Mouse (Mus musculus) kidney, embryonic 14.5 days (tissue): ENCODE data around the gene Slc25a34. TPM values are rescaled to one million over a fixed set of nuclear protein-coding genes. Genes with fewer than 3 reads are reported as not detected.

ENCODE experiments used
- ATAC-seq: fragments of 200-750 bp; cut with Nextera tagmentation; 2 replicates; pipeline ENCODE4 v1.8.0; 2017; ENCODE audit warnings: moderate number of reproducible peaks, mild to moderate bottlenecking, moderate TSS enrichment, moderate library complexity; ENCODE audit not compliant: low FRiP score, low TSS enrichment
- H3K27ac ChIP-seq: fragments of 300-500 bp; sonication (generic); 2 replicates; pipeline ENCODE4 v1.5.1; 2014; ENCODE audit warnings: low read depth, mild to moderate bottlenecking, low read length, moderate library complexity, mixed read lengths
- H3K27me3 ChIP-seq: fragments of 300-500 bp; sonication (generic); 2 replicates; pipeline ENCODE4 v1.6.1; 2014; ENCODE audit warnings: mild to moderate bottlenecking, low read length; ENCODE audit not compliant: control insufficient read depth, insufficient read depth
- H3K36me3 ChIP-seq: fragments of 300-500 bp; sonication (generic); 2 replicates; pipeline ENCODE4 v1.6.1; 2014; ENCODE audit warnings: low read length, mixed read lengths; ENCODE audit not compliant: control insufficient read depth, insufficient read depth
- H3K4me1 ChIP-seq: fragments of 300-500 bp; sonication (generic); 2 replicates; pipeline ENCODE4 v1.6.1; 2014; ENCODE audit warnings: low read length, mixed read lengths; ENCODE audit not compliant: control insufficient read depth, insufficient read depth
- H3K4me2 ChIP-seq: fragments of 300-500 bp; sonication (generic); replicated peaks from 2 replicates; pipeline ENCODE4 v1.6.1; 2014; ENCODE audit warnings: low read depth, mild to moderate bottlenecking, low read length
- H3K4me3 ChIP-seq: fragments of 300-500 bp; sonication (generic); 2 replicates; pipeline ENCODE4 v1.5.1; 2014; ENCODE audit warnings: mild to moderate bottlenecking, low read length
- H3K9ac ChIP-seq: fragments of 300-500 bp; sonication (generic); 2 replicates; pipeline ENCODE4 v1.6.1; 2014; ENCODE audit warnings: low read depth, mild to moderate bottlenecking, low read length, moderate library complexity
- H3K9me3 ChIP-seq: fragments of 300-500 bp; sonication (generic); 2 replicates; pipeline ENCODE4 v1.6.1; 2016; ENCODE audit warnings: low read length; ENCODE audit not compliant: control insufficient read depth
- WGBS: fragments of 180-500 bp; shearing (Covaris S2); extraction: QIAGEN DNeasy Blood & Tissue Kit; methylation state at CpG from one replicate; pipeline ENCODE4 v1.1.7; 2014; 5-methylcytosine and 5-hydroxymethylcytosine counted together
- polyA plus RNA-seq: library from polyadenylated mRNA; unstranded; fragments of >200 nt; fragmentation: Nextera tagmentation; extraction: Ambion mirVana; gene quantifications from 2 replicates; pipeline ENCODE4 v1.2.1, GENCODE M21; 2014

The Slc25a34 gene
- 0.07 TPM in 1 of 2 replicates, not detected in the other for polyA plus RNA-seq

DNA sequence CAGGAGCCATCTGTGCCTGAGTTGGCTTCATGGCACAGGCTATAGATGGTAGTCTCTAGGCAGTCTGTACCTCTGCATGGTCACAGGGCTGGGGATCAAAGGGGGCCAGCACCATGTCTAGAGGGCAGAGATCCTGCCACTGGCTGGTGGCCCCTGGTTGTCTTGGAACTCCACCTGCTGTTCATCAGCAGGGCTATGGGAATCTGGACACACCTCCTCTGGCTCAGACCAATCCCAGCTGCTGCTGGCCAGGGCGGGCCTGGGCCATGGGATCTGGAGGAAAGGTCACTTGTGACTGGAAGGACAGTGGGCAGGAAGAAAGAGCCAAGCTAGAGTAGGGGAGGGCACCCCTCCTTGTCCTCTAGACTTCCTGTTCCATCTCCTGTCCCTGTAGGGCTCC, at the start of gene Slc25a34:
Gene Slc25a34 (minus strand): TSS at position 156 of the 400 bp plus-strand sequence.
- peak; percentile 46; the same call in 1 of the 2 replicates for ATAC-seq
- H3K9ac ChIP-seq: no peak within 1 kb of the TSS

DNA sequence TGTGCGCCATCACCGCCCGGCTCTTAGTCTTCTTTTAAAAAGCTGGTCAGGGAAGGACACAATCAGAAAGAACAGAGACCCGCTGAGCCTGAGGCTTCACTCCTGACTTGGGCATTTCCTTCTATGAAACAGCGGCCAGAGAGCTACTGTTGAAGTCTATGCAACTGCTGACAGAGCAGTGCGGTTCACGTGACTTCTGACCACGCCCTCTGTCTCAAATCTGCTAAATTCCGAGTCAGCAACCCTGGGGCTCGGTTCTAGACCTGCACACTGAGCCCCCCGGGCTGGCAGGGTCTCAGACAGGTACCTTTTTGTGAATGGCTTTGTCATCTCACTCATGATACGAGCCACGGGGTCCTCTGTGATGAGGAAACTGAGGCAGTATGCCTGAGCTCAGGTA, 48.7 kb upstream of the Slc25a34 start:
- Histone ChIP-seq H3K9me3 (no peaks in the 10 kb centered on the region), H3K27ac (no peak overlapping the region), H3K4me2 (no peak overlapping the region), H3K27me3 (no peaks in the 10 kb centered on the region), H3K4me3 (no peak overlapping the region), H3K36me3 (no peaks in the 10 kb centered on the region), H3K4me1 (no peaks in the 10 kb centered on the region), H3K9ac (no peak overlapping the region)
- no peak for ATAC-seq
- 74% methylated on average over 13 of the region's 13 CpGs for WGBS

More for the DNA sequence above, at the start of gene Slc25a34:
- no peak within 1 kb of the TSS; the same call in 1 of the 2 replicates for H3K27ac ChIP-seq
- no peak within 1 kb of the TSS for H3K4me3 ChIP-seq
- H3K9me3 ChIP-seq: no peaks in the 10 kb centered on the region
- H3K27me3 ChIP-seq: no peaks in the 10 kb centered on the region
- 21% methylated on average over 1 of the region's 1 CpGs for WGBS
- H3K36me3 ChIP-seq: peaks cover 24% of the 10 kb centered on the region
- H3K4me2 ChIP-seq: no peak within 1 kb of the TSS
- H3K4me1 ChIP-seq: no peaks in the 10 kb centered on the region

DNA sequence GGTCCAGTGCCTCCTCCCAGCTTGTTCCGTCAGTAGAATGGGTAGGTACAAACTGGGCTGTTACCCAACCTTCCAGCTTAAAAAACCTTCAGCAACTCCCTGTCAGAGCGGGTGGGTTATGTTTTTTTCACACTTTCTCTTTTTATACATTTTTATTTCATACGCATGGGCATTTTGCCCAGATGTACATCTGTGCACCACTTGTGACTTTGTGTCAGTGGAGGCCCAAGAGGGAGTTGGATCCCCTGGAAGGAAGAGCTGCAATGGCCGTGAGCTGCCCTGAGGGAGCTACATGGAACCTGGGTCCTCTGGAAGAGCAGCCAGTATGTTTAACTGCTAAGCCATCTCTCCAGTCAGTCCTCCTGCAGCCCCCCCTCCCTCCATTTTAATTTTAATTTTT, 47.8 kb upstream of the Slc25a34 start:
- H3K36me3 ChIP-seq: no peaks in the 10 kb centered on the region
- H3K9ac ChIP-seq: no peak overlapping the region
- H3K27me3 ChIP-seq: no peaks in the 10 kb centered on the region
- H3K9me3 ChIP-seq: no peaks in the 10 kb centered on the region
- H3K27ac ChIP-seq: no peak overlapping the region
- 79% methylated on average over 4 of the region's 4 CpGs for WGBS
- no peak for ATAC-seq
- no peak overlapping the region for H3K4me3 ChIP-seq
- no peaks in the 10 kb centered on the region for H3K4me1 ChIP-seq
- H3K4me2 ChIP-seq: no peak overlapping the region

DNA sequence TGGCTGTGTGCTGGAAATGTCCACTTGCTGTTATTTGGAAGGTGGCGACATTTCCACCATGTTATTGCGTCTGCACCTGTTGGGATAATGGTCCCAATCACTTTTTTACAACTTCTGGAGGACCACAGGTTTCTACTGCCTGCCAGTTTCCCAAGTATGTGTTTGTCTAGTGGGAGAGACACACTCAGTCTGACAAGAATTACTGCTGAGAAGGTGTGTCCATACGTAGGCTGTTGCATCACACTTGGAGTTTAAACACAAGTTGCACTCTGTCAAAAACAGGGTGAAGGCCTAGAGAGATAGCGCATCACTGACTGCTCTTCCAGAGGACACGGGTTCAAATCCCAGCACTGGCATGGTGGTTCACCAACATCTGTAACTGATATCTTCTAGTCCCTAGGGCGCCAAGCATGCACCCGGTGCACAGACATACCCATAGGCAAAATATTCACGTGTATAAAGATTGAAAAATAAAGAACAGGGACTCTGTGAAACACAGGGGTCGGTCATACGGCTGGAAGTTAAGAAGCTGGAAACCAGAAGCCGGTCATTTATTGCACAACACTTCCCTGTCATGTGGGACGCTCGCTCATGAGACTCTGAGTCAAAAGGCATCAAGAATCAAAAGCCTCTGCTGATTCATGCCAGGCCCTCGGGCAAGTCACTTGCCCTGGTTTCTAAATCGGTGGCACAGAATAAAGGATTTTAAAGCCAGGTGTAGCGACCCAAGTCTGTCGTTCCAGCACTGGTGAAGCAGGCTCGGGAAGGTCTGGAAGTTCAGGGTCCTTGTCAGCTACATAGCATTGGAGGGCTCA, 46.5 kb upstream of the Slc25a34 start:
- ATAC-seq: no peak
- WGBS: 82% methylated on average over 18 of the region's 18 CpGs
- Histone ChIP-seq H3K4me2 (no peak overlapping the region), H3K36me3 (no peaks in the 10 kb centered on the region), H3K9ac (no peak overlapping the region), H3K27me3 (no peaks in the 10 kb centered on the region), H3K4me3 (no peak overlapping the region), H3K4me1 (peaks cover 1% of the 10 kb centered on the region; the same call in 1 of the 2 replicates), H3K27ac (no peak overlapping the region), H3K9me3 (no peaks in the 10 kb centered on the region)

DNA sequence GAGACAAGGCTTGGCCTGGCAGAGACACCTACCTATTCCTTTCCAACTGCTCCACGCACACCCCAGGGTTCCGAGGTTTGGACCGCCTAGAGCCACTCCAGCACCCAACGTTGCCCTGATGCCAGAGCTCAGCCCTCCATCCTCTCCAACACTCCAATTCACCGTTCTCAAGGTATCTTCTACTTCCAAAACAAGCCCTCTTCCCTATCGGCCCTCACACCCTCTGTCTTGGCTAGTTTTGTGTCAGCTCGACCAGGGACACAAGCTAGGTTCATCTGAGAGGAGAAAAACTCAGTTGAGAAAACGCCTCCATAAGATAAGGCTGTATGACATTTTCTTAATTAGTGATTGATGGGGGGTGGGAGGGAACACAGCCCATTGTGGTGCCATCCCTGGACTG, 41.2 kb upstream of the Slc25a34 start, which contains the start of gene Plekhm2:
Gene Plekhm2 (minus strand): TSS at position 101 of the 400 bp plus-strand sequence.
- H3K9me3 ChIP-seq: no peaks in the 10 kb centered on the region
- peaks cover 16% of the 10 kb centered on the region; the same call in 1 of the 2 replicates for H3K36me3 ChIP-seq
- ATAC-seq: peak; percentile 5; the same call in 1 of the 2 replicates
- H3K4me2 ChIP-seq: peak within 1 kb of the TSS; percentile 92
- peak within 1 kb of the TSS; percentile 67 for H3K27ac ChIP-seq
- peaks cover 10% of the 10 kb centered on the region for H3K4me1 ChIP-seq
- H3K27me3 ChIP-seq: no peaks in the 10 kb centered on the region
- 70% methylated on average over 8 of the region's 8 CpGs for WGBS
- peak within 1 kb of the TSS; percentile 92 for H3K9ac ChIP-seq
- peak within 1 kb of the TSS; percentile 89 for H3K4me3 ChIP-seq

DNA sequence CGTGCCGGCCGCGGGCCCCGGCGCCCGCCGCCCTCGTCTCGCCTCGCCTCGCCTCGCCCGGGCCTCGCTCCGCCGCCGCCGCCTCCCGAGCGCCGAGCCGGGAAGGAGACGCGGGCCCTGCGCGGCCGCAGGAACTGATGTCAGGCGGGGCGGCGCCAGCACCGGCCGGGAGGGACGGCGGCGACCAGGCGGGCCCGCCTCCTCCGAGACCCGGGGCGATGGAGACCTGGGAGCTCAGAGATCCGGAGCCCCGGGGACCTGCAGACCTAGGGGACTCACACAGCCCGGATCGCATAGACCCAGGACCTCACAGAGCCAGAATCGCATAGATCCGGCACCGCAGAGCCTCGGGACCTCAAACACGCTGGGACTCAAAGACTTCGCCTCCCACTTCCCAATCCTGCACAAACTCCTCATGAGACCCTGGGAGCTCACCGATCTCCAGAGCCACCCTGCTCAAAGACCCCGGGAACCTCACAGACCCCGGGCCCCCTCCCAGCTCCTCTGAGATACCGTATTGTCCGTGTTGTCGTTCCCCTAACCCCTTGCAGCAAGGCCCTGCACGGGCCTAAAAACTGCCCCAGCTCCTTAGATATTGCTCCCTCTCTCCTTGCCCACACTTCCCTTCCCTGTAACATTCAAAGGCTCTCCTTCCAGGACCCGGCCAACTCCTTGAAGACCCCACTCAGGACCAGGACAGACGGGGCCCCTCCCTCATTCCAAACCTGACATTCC, 40.6 kb upstream of the Slc25a34 start:
- H3K4me2 ChIP-seq: peak overlapping the region; percentile 92
- ATAC-seq: peak; percentile 85
- peak overlapping the region; percentile 67 for H3K27ac ChIP-seq
- no peaks in the 10 kb centered on the region for H3K27me3 ChIP-seq
- H3K9me3 ChIP-seq: no peaks in the 10 kb centered on the region
- peak overlapping the region; percentile 89 for H3K4me3 ChIP-seq
- H3K9ac ChIP-seq: peak overlapping the region; percentile 92
- 2% methylated on average over 49 of the region's 60 CpGs for WGBS
- H3K4me1 ChIP-seq: peaks cover 10% of the 10 kb centered on the region
- peaks cover 21% of the 10 kb centered on the region; the same call in 1 of the 2 replicates for H3K36me3 ChIP-seq

DNA sequence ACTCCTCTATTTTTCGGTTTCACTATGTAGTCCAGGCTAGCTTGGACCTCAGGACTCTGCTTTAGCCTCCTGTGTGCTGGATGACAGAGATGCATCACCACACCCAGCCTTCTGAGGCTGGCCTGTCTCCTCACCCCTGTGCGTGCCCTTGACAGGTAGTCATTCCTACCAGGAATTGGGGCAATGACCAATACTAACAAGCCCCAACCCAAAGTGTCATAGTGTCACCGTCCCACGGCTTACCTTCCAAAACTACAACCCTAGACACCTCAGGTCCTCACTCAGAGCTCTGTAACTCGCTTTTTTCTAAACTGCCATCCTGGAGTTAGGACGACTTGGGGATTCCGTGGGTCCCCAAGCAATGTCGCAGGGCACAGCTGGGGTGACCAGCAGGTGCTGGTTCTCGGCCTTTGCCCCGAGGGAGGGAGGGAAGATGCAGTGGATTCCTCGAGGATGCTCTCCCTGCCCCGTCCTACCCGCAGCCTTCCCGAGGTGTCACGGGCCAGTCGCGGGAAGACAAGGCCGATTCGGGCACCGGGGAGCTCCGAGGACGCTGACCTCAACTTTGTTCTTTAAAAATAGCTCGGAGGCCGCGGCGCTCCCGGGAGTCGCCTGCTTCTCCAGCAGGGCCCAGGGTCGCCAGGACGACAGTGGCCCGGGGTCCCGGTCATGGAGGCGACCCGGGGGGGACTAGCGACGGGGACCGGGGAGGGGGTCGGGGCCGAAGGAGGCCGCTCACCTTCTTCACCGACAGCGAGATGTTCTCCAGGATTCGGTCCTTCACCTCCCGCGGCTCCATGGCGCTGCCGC, 39.7 kb upstream of the Slc25a34 start:
- H3K36me3 ChIP-seq: peaks cover 25% of the 10 kb centered on the region; the same call in 1 of the 2 replicates
- peak; percentile 34; the same call in 1 of the 2 replicates for ATAC-seq
- peaks cover 10% of the 10 kb centered on the region for H3K4me1 ChIP-seq
- H3K27ac ChIP-seq: peak overlapping the region; percentile 24; the same call in 1 of the 2 replicates
- H3K4me2 ChIP-seq: peak overlapping the region; percentile 92
- no peaks in the 10 kb centered on the region for H3K27me3 ChIP-seq
- 4% methylated on average over 42 of the region's 47 CpGs for WGBS
- H3K9ac ChIP-seq: peak overlapping the region; percentile 92
- H3K9me3 ChIP-seq: no peaks in the 10 kb centered on the region
- H3K4me3 ChIP-seq: peak overlapping the region; percentile 89

DNA sequence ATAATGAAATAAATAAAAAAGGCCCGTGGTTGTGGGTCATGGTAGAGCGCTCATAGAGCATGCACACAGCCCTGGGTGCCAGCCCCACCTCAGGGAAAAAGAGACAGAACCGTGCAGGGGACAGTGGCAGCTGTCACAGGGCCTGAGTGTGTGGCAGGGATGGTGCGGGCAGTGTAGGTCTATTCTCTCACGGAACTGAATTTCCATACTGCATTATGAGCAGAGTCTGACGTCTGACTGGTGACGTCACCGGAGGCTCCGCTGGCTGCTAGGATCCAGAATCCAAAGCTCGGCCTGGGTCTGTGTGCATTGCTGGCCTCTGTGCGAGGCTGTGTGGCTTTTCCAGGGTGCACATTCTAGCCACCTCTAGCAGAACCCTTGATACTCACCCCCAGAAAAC, 37.3 kb upstream of the Slc25a34 start:
- 92% methylated on average over 11 of the region's 11 CpGs for WGBS
- Histone ChIP-seq H3K27me3 (no peaks in the 10 kb centered on the region), H3K4me3 (no peak overlapping the region), H3K4me2 (no peak overlapping the region), H3K4me1 (peaks cover 10% of the 10 kb centered on the region), H3K36me3 (peaks cover 33% of the 10 kb centered on the region; the same call in 1 of the 2 replicates), H3K9me3 (no peaks in the 10 kb centered on the region), H3K9ac (no peak overlapping the region), H3K27ac (no peak overlapping the region)
- no peak for ATAC-seq
